Mouse (Mus musculus) forebrain, postnatal 0 days (tissue): ENCODE measurements at regions not wholly inside any gene's neighbourhood (a gene's known extent, or its start where the extent isn't known, plus 50 kb on each side); places are given as distances from the start of the nearest gene placed in this dataset.

Experiments
- ATAC-seq: fragments of 200-750 bp; cut with Nextera tagmentation; 2 replicates; pipeline ENCODE4 v1.8.0; 2017; ENCODE audit warnings: mild to moderate bottlenecking, moderate library complexity
- DNase-seq: peaks from one replicate; pipeline ENCODE4 v3.0.0-alpha.2; 2015
- H3K27ac ChIP-seq: fragments of 300-500 bp; sonication (generic); 2 replicates; pipeline ENCODE4 v1.5.1; 2014; ENCODE audit warnings: low read depth, mild to moderate bottlenecking, antibody characterized with exemption, low read length, moderate library complexity, mixed read lengths
- H3K27me3 ChIP-seq: fragments of 300-500 bp; sonication (generic); 2 replicates; pipeline ENCODE4 v1.6.1; 2014; ENCODE audit warnings: mild to moderate bottlenecking, low read length, mixed read lengths; ENCODE audit not compliant: insufficient read depth
- H3K36me3 ChIP-seq: fragments of 300-500 bp; sonication (generic); 2 replicates; pipeline ENCODE4 v1.6.1; 2014; ENCODE audit warnings: mild to moderate bottlenecking, moderate library complexity; ENCODE audit not compliant: insufficient read depth
- H3K4me1 ChIP-seq: fragments of 300-500 bp; sonication (generic); 2 replicates; pipeline ENCODE4 v1.6.1; 2014; ENCODE audit warnings: antibody characterized with exemption; ENCODE audit not compliant: insufficient read depth
- H3K4me2 ChIP-seq: fragments of 300-500 bp; sonication (generic); 2 replicates; pipeline ENCODE4 v1.6.1; 2014; ENCODE audit warnings: low read depth, mild to moderate bottlenecking, moderate library complexity
- H3K4me3 ChIP-seq: fragments of 300-500 bp; sonication (generic); 2 replicates; pipeline ENCODE4 v1.5.1; 2014; ENCODE audit warnings: low read depth, low read length, mixed read lengths
- H3K9ac ChIP-seq: fragments of 300-500 bp; sonication (generic); 2 replicates; pipeline ENCODE4 v1.6.1; 2014; ENCODE audit warnings: mild to moderate bottlenecking
- H3K9me3 ChIP-seq: fragments of 300-500 bp; sonication (generic); 2 replicates; pipeline ENCODE4 v1.6.1; 2016; ENCODE audit warnings: low read length
- CTCF ChIP-seq: sonication (generic); IDR thresholded peaks from 2 replicates; pipeline ENCODE4 v1.5.1; 2016; ENCODE audit warnings: antibody characterized with exemption, control low read depth, low read depth
- WGBS: fragments of 180-500 bp; shearing (Covaris S2); extraction: QIAGEN DNeasy Blood & Tissue Kit; methylation state at CpG from one replicate; pipeline ENCODE4 v1.1.7; 2014; 5-methylcytosine and 5-hydroxymethylcytosine counted together

DNA sequence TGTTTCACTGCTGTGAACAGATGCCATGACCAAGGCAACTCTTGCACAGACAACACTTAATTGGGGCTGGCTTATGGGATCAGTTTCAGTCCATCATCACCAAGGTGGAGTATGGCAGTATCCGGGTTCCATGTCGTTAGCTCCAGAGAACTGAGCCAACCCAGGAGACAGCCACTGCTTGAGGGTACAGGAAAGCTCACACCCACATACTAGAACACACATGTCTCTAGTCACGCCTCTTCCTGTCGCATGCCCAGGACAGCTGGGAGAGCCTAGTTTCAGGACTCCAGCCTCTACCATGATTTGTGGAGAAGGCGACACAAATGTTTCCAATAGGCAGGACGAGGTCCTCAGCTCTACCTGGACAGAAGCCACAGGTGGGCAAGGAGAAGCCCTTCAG lies 55.2 kb upstream of the Thy1 start:
- Histone ChIP-seq H3K27ac (no peak overlapping the region), H3K36me3 (no peaks in the 10 kb centered on the region), H3K27me3 (no peaks in the 10 kb centered on the region), H3K4me1 (no peaks in the 10 kb centered on the region), H3K4me3 (no peak overlapping the region), H3K9me3 (no peaks in the 10 kb centered on the region), H3K4me2 (no peak overlapping the region), H3K9ac (no peak overlapping the region)
- DNase-seq (no peak), ATAC-seq (no peak)
- WGBS: 89% methylated on average over 6 of the region's 6 CpGs
- no peak for TF ChIP-seq CTCF

DNA sequence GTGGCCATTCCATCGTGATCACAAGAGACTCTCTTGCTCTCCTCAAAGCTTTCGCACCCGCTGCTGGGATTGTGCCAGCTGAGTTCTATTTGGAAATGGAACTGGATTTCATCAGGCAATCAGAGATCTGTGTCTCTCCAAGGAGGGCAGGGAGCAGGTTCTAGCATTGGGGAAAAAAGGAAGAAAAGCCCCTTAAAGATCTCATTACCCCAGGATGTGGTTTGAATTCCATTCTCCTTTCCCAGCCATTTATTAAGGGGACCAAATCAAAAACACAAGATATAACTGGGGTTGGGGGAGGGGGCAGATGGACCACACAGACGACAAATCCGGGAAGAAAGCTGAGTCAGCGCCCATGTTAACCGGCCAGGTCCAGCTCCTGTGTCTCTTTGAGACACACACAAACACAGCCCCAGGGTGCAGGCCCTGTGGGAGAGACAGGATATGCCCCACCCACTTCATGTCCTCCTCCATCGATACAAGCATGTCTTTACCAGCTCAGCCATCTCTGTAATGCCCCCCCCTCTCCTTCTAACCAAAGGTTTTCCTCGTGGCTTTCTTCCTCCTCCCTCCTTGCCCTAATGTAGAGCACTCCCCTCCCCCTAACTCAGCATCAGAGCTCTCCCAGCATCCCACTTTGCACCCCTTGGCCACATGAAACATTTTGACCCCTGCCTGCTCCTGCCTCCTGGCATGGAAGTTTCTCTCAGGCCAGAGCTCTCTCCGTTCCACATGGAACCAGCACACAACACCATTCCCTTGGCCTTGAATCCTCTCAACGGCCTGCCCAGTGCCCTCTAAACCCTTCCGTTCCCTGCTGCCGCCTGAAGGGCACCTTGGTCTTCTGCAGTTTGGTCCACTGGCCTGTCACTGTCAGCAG lies 54.0 kb upstream of the Thy1 start:
- Histone ChIP-seq H3K9me3 (no peaks in the 10 kb centered on the region), H3K4me1 (no peaks in the 10 kb centered on the region), H3K27ac (no peak overlapping the region), H3K9ac (no peak overlapping the region), H3K4me3 (no peak overlapping the region), H3K27me3 (no peaks in the 10 kb centered on the region), H3K36me3 (no peaks in the 10 kb centered on the region), H3K4me2 (no peak overlapping the region)
- 44% methylated on average over 13 of the region's 13 CpGs for WGBS
- ATAC-seq (no peak), DNase-seq (no peak)
- no peak for TF ChIP-seq CTCF

DNA sequence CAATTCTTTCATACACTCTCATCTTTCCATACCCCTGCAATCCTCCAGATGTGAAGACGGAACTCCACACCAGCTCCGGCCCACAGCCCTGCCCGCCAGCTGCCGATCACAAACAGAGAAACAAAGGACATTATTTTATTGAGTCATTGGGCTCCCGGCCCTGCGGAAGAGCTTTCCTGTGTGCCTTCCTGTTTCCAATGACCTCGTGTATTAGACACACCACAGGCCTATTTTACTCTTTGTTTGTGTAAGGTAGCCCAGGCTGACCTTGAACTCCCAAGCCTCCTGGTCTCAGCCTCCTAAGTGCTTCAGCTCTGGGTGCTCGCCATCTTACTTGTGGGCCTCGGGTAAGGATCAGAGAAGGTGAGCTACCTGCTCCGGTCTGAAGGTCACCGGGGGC lies 53.1 kb upstream of the Thy1 start:
- Histone ChIP-seq H3K9me3 (no peaks in the 10 kb centered on the region), H3K36me3 (no peaks in the 10 kb centered on the region), H3K27ac (no peak overlapping the region), H3K27me3 (no peaks in the 10 kb centered on the region), H3K4me3 (no peak overlapping the region), H3K4me2 (no peak overlapping the region), H3K4me1 (no peaks in the 10 kb centered on the region), H3K9ac (no peak overlapping the region)
- no peak for DNase-seq
- no peak for ATAC-seq
- 77% methylated on average over 11 of the region's 11 CpGs for WGBS
- no peak for TF ChIP-seq CTCF

DNA sequence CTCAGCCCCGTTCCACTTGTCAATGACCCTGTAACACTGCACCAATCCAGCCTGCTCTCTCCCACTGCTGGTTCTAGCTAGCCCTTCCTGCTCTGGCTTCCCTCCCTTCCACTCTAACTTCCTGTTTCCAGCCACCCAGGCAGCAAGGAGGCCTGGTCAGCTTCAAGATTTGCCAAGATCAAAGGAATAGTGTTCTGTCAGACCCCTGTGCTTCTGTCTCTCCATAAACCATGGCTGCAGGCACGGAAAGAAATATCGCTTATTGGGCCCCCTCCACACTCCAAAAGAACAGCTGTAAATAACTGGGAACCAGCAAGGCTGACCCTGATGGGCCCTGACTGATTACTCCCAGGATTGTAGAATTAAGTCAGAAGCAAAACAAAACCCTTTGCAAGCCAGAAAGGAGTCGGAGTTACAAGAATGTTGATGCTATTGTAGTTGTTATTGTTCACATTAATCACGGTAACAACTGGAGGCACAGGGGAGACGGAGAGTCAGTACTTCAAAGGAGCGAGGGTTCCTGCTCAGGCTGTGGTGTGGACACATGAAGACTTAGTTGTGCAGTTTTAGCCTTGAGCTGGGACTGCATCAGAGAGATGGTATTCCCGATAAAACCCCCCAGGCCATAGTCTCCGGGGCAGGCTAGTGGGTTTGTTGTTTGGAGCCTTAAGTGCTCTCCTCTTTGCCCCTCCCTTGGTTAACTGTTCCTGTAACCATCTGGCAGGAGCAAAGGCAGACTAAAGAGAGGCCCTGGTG lies 49.8 kb upstream of the Thy1 start:
- DNase-seq (no peak), ATAC-seq (no peak)
- TF ChIP-seq CTCF: no peak
- Histone ChIP-seq H3K27ac (no peak overlapping the region), H3K27me3 (no peaks in the 10 kb centered on the region), H3K9ac (no peak overlapping the region), H3K4me2 (no peak overlapping the region), H3K9me3 (no peaks in the 10 kb centered on the region), H3K4me1 (no peaks in the 10 kb centered on the region), H3K36me3 (no peaks in the 10 kb centered on the region), H3K4me3 (no peak overlapping the region)
- WGBS: 35% methylated on average over 9 of the region's 9 CpGs
